In genomic region chr10:68956539-68956938, GRCm38 (mm10) we compare ENCODE assay signal across 33 mouse cellular contexts.
DNase-seq lines count a peak whose midpoint lies in the region; ATAC-seq and TF ChIP-seq lines count a peak whose summit lies in the region.
"Had no signal": no experiment of that assay in that cellular context is flagged by ENCODE, and none has a peak within 500 bp of the region (broad histone marks: within the 10 kb centered on the region; RNA-seq: fewer than 3 reads in every experiment).

No protein-coding gene starts in this region.

- no peaks in the 10 kb centered on the region for H3K79me2 ChIP-seq in myocyte (ENCODE audit: control insufficient read depth, insufficient read depth)

- 53% methylated on average over 7 of the region's 7 CpGs for WGBS in heart, embryonic 11.5 days (ENCODE audit: insufficient replicate concordance)

- no peak overlapping the region for H3ac ChIP-seq in myocyte (ENCODE audit: control insufficient read depth, insufficient read length)

- H3K9ac ChIP-seq in heart, embryonic 11.5 days (ENCODE audit: low read depth, low read length): no peak overlapping the region
- H3K9ac ChIP-seq: embryonic facial prominence, embryonic 13.5 days; hindbrain, embryonic 12.5 days; intestine, embryonic 15.5 days; liver, embryonic 12.5 days; liver, postnatal 0 days; midbrain, embryonic 12.5 days; neural tube, embryonic 15.5 days had no signal

- no peak overlapping the region for H3K4me2 ChIP-seq in heart, embryonic 11.5 days
- H3K4me2 ChIP-seq in myocyte (ENCODE audit: low read depth): peak overlapping the region; percentile 35
- H3K4me2 ChIP-seq: embryonic facial prominence, embryonic 13.5 days; hindbrain, embryonic 12.5 days; intestine, embryonic 15.5 days; liver, embryonic 12.5 days; midbrain, embryonic 12.5 days; neural tube, embryonic 15.5 days had no signal

- no peaks in the 10 kb centered on the region for H3K4me1 ChIP-seq in heart, embryonic 11.5 days (ENCODE audit: control insufficient read depth, insufficient read depth, low read length)
- H3K4me1 ChIP-seq: embryonic facial prominence, embryonic 13.5 days; hindbrain, embryonic 12.5 days; intestine, embryonic 15.5 days; liver, embryonic 12.5 days; megakaryocyte, embryonic 14.5 days; midbrain, embryonic 12.5 days; neural tube, embryonic 15.5 days had no signal

- no peak overlapping the region for H3K4me3 ChIP-seq in heart, embryonic 11.5 days (ENCODE audit: low read depth, low read length)
- no peak overlapping the region for H3K4me3 ChIP-seq in myocyte
- H3K4me3 ChIP-seq: embryonic facial prominence, embryonic 13.5 days; erythroblast, embryonic 14.5 days; hindbrain, embryonic 12.5 days; intestine, embryonic 15.5 days; layer of hippocampus, adult 2 months; left cerebral cortex, adult 2 months; liver, embryonic 12.5 days; megakaryocyte, embryonic 14.5 days; midbrain, embryonic 12.5 days; neural tube, embryonic 15.5 days had no signal

- intact Hi-C loops in gastrocnemius, postnatal 36 days (cut with DNase I): no loop called here

- ATAC-seq in cerebellum, adult (ENCODE audit: insufficient number of reproducible peaks, low FRiP score, low TSS enrichment): no peak
- no peak for ATAC-seq in heart, embryonic 11.5 days (replicated peaks; ENCODE audit: insufficient number of reproducible peaks, low FRiP score, low TSS enrichment)
- ATAC-seq: activated CD4-positive, CD25-positive, alpha-beta regulatory T cell, adult 4 months; forebrain, embryonic 16.5 days; hindbrain, postnatal 0 days; intestine, embryonic 15.5 days; liver, embryonic 12.5 days; liver, postnatal 0 days; lung, postnatal 0 days had no signal

- H3K27ac ChIP-seq in heart, embryonic 11.5 days (ENCODE audit: low read depth, low read length): no peak overlapping the region
- H3K27ac ChIP-seq: embryonic facial prominence, embryonic 13.5 days; hindbrain, embryonic 12.5 days; hindbrain, postnatal 0 days; intestine, embryonic 15.5 days; layer of hippocampus, adult 2 months; left cerebral cortex, adult 2 months; liver, embryonic 12.5 days; midbrain, embryonic 12.5 days; neural tube, embryonic 15.5 days had no signal

- H3K9me3 ChIP-seq in heart, embryonic 11.5 days (replicated peaks; ENCODE audit: control insufficient read depth, low read length): no peaks in the 10 kb centered on the region
- H3K9me3 ChIP-seq: embryonic facial prominence, embryonic 13.5 days; hindbrain, embryonic 12.5 days; intestine, embryonic 15.5 days; liver, embryonic 12.5 days; midbrain, embryonic 12.5 days; neural tube, embryonic 15.5 days had no signal

- peak; percentile 11 to 39 for DNase-seq in cerebellum, postnatal 10 days
- DNase-seq in gastrocnemius, adult 8-10 months (ENCODE audit: low spot score in 2 of 2): peak; percentile 7 to 24
- no peak for DNase-seq in gastrocnemius, postnatal 36 days
- DNase-seq in heart, adult 9 months (ENCODE audit: low spot score in 2 of 2): peak; percentile 20 to 38
- DNase-seq in embryo, embryonic 10.5 days (ENCODE audit: low spot score): no peak
- DNase-seq: adrenal gland, adult 2 months; cerebellum, adult 11-12 months; cerebellum, adult 9-11 months; kidney, adult 2 months; kidney, postnatal 36 days; liver, postnatal 0 days; lung, postnatal 4 days; retina, postnatal 1 day; right cerebral cortex, postnatal 14 days; thymus, postnatal 25 days had no signal

- H3K27me3 ChIP-seq in heart, embryonic 11.5 days (ENCODE audit: control insufficient read depth, insufficient read depth, low read length): no peaks in the 10 kb centered on the region
- no peaks in the 10 kb centered on the region for H3K27me3 ChIP-seq in myocyte (ENCODE audit: control insufficient read depth, insufficient read depth, insufficient read length)
- H3K27me3 ChIP-seq: CH12.LX; embryonic facial prominence, embryonic 13.5 days; hindbrain, embryonic 12.5 days; intestine, embryonic 15.5 days; liver, embryonic 12.5 days; megakaryocyte, embryonic 14.5 days; midbrain, embryonic 12.5 days; neural tube, embryonic 15.5 days had no signal

- TF ChIP-seq POLR2A in myocyte (IDR thresholded peaks at IDR 0.05; ENCODE audit: insufficient read length, low read depth): no peak

- H3K36me3 ChIP-seq in heart, embryonic 11.5 days (ENCODE audit: control insufficient read depth, insufficient read depth, low read length): no peaks in the 10 kb centered on the region
- no peaks in the 10 kb centered on the region for H3K36me3 ChIP-seq in myocyte (ENCODE audit: control insufficient read depth, insufficient read depth)
- H3K36me3 ChIP-seq: embryonic facial prominence, embryonic 13.5 days; hindbrain, embryonic 12.5 days; intestine, embryonic 15.5 days; liver, embryonic 12.5 days; midbrain, embryonic 12.5 days; neural tube, embryonic 15.5 days had no signal

TF ChIP-seq in myocyte, 11 proteins besides CTCF, POLR2A, EP300 and RAD21:
- peak in 2 of 3 experiments; percentile 75 to 84 for TF ChIP-seq MYOG (IDR thresholded peaks at IDR 0.05; ENCODE audit: control insufficient read depth in 1 of 3, insufficient read depth in 1 of 3, insufficient read length in 2 of 3, low read depth in 2 of 3)
- TF ChIP-seq TCF3 (IDR thresholded peaks at IDR 0.05; ENCODE audit: insufficient read length, low read depth): no peak
- peak; percentile 57 for TF ChIP-seq TCF12 (IDR thresholded peaks at IDR 0.05; ENCODE audit: insufficient read depth, poor library complexity, severe bottlenecking)
- no peak for TF ChIP-seq SRF (IDR thresholded peaks at IDR 0.05; ENCODE audit: control insufficient read depth, insufficient read length, low read depth)
- TF ChIP-seq MYOD1 (IDR thresholded peaks at IDR 0.05; ENCODE audit: control insufficient read depth in 1 of 3, insufficient read length in 2 of 3, low read depth in 2 of 3): peak in 2 of 3 experiments; percentile 76 to 80
TF ChIP-seq in myocyte: peak in this region for 3.

Comparison
In these comparisons a context has a peak if more than half of its experiments do, and no peak if none do; other contexts are left out.
1. DNase-seq: peak in cerebellum, postnatal 10 days (2 of 2), gastrocnemius, adult 8-10 months (2 of 2) and heart, adult 9 months (2 of 2); none in gastrocnemius, postnatal 36 days (0 of 2) and embryo, embryonic 10.5 days (single experiment).